Mouse (Mus musculus) thymus, adult 18-20 months (tissue): ENCODE measurements around the gene Ccr8.

Source experiments
- DNase-seq, 2 experiments: peaks; one replicate each; pipeline ENCODE4 v3.0.0; 2022; ENCODE audit warnings: mixed read lengths in 2 of 2

Ccr8 gene

GRCm38 (mm10) chr9:120133755-120134475, 42.0 kb downstream of the Ccr8 start:
- no peak for DNase-seq

GRCm38 (mm10) chr9:120134529-120135160, 42.7 kb downstream of the Ccr8 start:
- DNase-seq = no peak

GRCm38 (mm10) chr9:120135454-120135853, 43.5 kb downstream of the Ccr8 start:
- DNase-seq = no peak

GRCm38 (mm10) chr9:120140652-120141051, 48.7 kb downstream of the Ccr8 start:
- DNase-seq = peak in 1 of 2 experiments; percentile 28

- DNase-seq = no peak
Measured at GRCm38 (mm10) chr9:120144474-120144873, 52.6 kb downstream of the Ccr8 start.
